Mouse (Mus musculus) gastrocnemius, adult 2 months (tissue): Measurements from ENCODE around the gene D230025D16Rik. TPM values are rescaled to one million over a fixed set of nuclear protein-coding genes. Genes with fewer than 3 reads are reported as not detected.
"Not testable (repeated sequence)": the region's sequence is repeated elsewhere in the genome, so short reads cannot be mapped to it uniquely, and the experiment has no call there.

Experiments used
- DNase-seq: peaks from one replicate; pipeline ENCODE4 v3.0.0; 2022
- H3K27ac ChIP-seq: fragments of 200-600 bp; 2 replicates; pipeline ENCODE4 v1.8.1; 2022; ENCODE audit warnings: mild to moderate bottlenecking
- H3K4me3 ChIP-seq: fragments of 200-600 bp; 2 replicates; pipeline ENCODE4 v1.8.1; 2022; ENCODE audit warnings: mild to moderate bottlenecking, moderate library complexity
- CTCF ChIP-seq: fragments of 200-600 bp; IDR thresholded peaks from 2 replicates; pipeline ENCODE4 v1.8.1; 2022; ENCODE audit warnings: antibody characterized with exemption, mild to moderate bottlenecking, moderate library complexity
- intact Hi-C: fragments of 180-260 bp; cut with DNase I; formaldehyde crosslinking; loops from one replicate; pipeline ENCODE4 v1.15.1; 2025
- total RNA-seq, 2 experiments: library from RNA; stranded (reverse); gene quantifications; 2 replicates each; pipeline ENCODE4 v1.2.3; 2021

Gene D230025D16Rik
- total RNA-seq, 2 experiments from 2014 or later = 28.1 to 33.1 TPM

DNA sequence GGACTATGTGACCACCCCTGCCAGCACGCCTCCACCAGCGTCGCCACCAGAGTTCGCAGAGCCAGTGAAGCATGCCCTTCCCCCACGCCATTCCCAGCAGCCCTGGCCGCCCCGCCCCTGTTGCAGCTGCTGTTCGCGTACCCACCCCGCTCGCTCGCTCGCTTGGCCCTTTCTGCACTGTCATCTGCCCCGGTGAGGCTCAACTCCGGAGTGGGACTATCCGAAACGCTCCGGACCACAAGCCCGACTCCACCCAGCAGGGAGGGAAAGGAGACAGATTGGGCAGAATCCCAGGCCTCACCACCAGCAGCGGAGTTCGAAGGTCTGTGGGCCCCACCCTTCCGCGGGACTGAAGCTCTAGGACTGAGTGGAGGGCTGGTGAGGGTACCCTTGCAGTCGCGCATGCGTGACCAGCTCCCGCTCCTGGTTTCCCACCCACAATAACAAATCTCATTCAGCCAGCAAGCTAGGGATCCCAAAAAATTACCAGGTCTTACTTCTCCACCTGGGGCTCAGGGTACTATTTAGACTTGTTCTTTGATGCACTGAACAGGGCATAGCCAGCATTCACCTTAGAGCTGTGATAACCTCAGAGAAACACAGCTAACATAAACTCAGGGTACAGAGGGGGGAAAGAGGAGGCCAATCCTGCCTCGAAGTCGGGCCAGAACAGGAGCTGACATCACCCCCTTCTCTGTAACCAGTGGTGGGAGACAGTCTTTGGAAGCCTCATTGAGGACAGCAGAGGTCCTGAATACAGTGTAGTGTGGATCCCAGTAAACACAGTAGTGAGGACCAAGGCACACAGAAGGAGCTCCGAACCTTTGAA lies 51.6 kb downstream of the D230025D16Rik start:
- peak; percentile 89 for DNase-seq
- peak overlapping the region; percentile 94 for H3K27ac ChIP-seq
- TF ChIP-seq CTCF = no peak
- H3K4me3 ChIP-seq = peak overlapping the region; percentile 81
- intact Hi-C loops = loop anchor here (10.0 kb wide), 1 partner anchor 622 kb away; no protein-coding TSS in a partner anchor

DNA sequence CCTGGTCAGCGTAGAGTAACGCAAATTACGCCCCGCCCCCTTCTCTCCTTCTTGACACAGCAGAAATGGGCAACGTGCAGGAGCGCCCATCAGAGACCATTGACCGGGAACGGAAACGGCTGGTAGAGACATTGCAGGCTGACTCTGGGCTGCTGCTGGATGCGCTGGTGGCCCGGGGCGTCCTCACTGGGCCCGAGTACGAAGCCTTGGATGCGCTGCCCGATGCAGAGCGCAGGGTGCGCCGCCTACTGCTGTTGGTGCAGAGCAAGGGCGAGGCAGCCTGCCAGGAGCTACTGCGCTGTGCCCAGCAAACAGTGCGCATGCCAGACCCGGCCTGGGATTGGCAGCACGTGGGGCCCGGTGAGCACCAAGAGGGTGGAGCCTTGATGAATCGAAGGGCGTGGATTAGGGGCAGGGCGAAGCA lies 54.0 kb downstream of the D230025D16Rik start:
- peak overlapping the region; percentile 63 for H3K4me3 ChIP-seq
- peak; percentile 95 for DNase-seq
- intact Hi-C loops = loop anchor here (10.0 kb wide), 1 partner anchor 624 kb away; no protein-coding TSS in a partner anchor

DNA sequence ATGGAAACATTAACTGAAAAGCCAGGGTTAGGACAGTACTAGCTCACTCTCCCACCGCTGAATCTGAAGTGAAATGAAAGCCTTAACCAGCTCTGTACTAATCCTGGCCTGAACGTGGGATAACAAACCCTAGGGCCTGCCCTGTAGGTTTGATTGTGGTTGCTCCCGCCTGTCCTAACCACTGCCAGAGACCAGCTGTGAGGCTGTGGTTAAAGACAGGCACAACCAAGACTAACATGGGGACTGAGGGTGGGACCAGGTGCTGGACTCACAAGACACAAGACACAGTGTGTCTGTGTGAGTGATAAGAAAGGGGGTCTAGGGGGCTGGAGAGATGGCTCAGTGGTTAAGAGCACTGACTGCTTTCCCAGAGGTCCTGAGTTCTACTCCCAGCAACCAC lies 55.6 kb downstream of the D230025D16Rik start:
- H3K4me3 ChIP-seq = no peak overlapping the region
- no peak for TF ChIP-seq CTCF
- H3K27ac ChIP-seq = no peak overlapping the region
- intact Hi-C loops = no loop called here
- DNase-seq = no peak

More for the DNA sequence above, 54.0 kb downstream of the D230025D16Rik start:
- peak overlapping the region; percentile 80 for H3K27ac ChIP-seq
- peak; percentile 44 for TF ChIP-seq CTCF

DNA sequence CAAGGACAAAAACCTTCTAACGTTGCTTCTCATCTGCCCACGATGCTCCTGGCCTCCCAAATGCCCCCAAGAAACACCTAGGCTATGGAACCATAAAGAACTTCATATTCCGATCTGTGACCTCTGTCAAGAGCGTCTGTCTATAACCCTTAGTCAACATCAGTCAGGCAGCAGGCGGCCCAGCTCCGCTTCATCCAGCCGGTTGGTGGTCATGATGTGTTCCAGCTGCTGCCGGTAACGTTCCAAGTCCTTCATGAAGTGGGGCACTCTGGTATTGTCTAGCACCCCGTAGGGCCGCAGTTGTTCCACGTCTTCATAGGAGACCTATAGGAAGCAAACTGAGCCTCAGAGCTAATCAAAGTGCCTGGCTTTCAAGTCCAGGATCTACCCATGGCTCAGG lies 56.9 kb downstream of the D230025D16Rik start:
- intact Hi-C loops = no loop called here
- TF ChIP-seq CTCF = no peak
- DNase-seq = no peak

DNA sequence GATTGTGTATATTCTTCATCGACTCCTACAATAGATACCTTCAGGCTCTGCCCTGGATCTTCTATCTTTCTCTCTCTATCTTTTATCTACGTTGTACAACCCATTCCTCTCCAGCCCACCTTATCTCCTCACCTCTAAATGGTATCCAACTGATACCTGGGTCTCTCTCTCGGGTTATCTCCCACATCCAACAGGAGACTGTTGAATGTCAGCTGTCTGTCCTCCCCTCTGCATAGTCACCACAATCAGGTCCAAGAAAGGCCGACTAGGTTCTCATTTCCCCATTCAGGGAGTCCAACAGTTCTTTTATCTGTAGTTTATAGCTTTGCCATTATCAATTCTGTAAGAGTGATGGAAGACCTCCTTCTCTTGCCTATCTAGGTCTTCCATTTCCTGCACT lies 57.3 kb downstream of the D230025D16Rik start:
- DNase-seq = no peak
- H3K27ac ChIP-seq = no peak overlapping the region
- H3K4me3 ChIP-seq = no peak overlapping the region
- TF ChIP-seq CTCF = no peak
- intact Hi-C loops = no loop called here

More for the DNA sequence above, 56.9 kb downstream of the D230025D16Rik start:
- Histone ChIP-seq H3K27ac (no peak overlapping the region), H3K4me3 (no peak overlapping the region)

DNA sequence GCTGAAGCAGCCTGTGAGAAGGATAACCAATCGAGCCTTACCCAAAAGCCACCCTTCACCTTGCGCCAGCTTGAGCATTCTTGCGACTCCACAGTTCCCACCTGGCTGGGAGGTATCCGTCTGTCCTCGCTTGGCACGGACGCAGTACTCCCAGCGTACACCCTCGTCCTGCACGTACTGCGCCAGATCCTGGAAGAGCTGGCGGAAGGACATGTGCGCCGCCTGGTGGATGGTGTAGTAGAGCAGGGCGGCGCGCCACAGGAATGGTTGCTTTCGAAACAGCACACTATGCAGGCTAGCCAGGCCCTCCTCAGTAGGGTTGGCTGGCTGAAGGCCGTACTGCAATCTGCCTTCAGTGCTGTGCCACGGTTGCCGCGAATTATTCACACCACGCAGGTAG lies 58.1 kb downstream of the D230025D16Rik start:
- Histone ChIP-seq H3K4me3 (peak overlapping the region; percentile 54), H3K27ac (no peak overlapping the region)
- peak; percentile 76 for TF ChIP-seq CTCF
- peak; percentile 84 for DNase-seq
- intact Hi-C loops = no loop called here

DNA sequence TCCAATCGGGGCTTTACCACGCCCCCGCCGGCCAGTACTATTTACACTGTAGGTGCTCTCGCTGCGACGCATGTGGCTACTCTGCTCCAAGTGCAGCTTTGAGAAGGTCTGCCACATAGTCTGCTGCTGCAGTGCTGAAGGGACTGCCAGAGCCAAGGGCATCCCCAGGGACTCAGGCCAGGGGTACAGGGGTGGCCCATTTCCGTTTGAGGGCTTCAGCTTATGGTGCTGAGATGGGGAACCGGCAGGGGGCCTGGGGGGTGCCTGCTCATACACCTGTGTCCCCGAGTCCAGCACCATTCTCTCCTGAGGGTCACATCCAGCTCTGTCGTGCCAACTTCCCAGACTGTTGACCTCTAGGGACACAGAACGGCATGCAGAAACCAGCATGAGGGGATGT lies 60.6 kb downstream of the D230025D16Rik start:
- H3K27ac ChIP-seq = no peak overlapping the region
- DNase-seq = peak; percentile 22
- no peak overlapping the region for H3K4me3 ChIP-seq
- no peak for TF ChIP-seq CTCF
- intact Hi-C loops = no loop called here

DNA sequence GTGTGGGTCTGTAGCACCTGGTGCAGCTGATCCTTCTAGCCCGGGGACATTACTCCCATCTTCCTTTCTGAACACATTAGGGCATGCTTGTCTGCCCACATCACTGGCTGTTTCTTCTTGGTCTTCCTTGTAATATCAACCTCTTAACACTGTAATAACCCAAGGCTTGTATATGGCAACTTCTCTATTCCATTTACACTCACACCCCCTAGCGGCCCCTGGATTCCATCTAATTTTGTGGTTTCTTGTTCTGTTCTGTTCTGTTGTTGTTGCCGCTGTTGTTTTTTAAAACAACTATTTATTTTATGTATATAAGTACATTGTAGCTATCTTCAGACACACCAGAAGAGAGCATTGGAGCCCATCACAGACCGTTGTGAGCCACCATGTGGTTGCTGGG lies 62.0 kb downstream of the D230025D16Rik start:
- TF ChIP-seq CTCF = no peak
- Histone ChIP-seq H3K4me3 (no peak overlapping the region), H3K27ac (no peak overlapping the region)
- intact Hi-C loops = no loop called here
- no peak for DNase-seq

DNA sequence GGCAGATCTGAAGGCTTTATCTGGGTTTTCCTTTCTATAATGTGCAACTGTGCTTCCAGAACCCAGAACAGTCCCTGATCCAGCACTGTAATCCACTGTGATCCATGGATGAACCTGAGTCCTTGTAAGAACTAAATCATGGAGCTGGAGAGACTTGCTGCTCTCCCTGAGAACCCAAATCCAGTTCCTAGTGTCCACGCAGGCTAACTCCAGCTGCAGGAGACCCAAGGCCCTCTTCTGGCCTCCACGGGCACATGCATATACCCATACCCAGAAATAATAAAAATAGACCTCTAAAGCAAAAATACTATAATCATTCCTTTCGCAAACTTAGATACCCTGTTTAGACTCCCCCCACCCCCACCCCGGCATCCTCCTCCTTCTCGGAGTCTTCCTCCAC lies 63.3 kb downstream of the D230025D16Rik start:
- TF ChIP-seq CTCF = no peak
- no peak overlapping the region for H3K27ac ChIP-seq
- no peak overlapping the region for H3K4me3 ChIP-seq
- intact Hi-C loops = no loop called here
- peak; percentile 9 for DNase-seq

DNA sequence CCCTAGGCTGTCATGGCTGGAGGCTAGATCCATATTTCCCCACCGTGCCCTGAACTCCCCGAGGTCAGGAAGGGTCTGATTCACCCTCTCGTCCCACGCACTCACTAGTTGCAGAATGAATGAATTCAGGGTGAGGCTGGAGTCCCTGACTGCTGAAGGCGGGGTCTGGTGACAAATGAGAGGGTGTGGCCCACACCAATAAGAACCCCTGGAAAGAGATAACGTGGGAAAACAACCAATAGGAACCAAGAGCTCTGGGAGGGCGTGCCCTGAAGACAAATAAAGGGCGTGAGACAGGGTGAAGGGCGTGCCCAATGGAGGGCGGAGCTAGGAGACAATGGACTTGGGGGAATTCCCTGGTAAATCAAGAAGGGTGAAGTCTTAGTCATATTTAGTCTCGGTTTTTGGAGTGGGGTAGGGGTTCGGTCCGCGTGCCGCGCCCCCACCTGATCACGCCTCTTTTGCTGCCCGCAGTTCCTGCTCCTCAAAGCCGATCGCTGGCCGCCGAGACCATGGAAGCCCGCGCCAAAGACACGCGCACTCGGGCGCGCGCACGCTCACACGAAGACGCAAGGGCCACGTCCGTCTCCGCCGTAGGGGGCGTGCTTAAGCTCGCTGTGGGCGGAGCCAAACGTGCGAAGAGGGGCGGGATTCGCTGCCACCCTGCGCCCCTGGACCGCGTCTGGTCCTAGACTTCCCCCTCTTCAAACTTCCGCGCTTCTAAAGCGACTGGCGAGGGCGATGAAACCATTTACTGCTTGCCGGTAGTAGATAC lies 64.2 kb downstream of the D230025D16Rik start:
- peak overlapping the region; percentile 78 for H3K27ac ChIP-seq
- H3K4me3 ChIP-seq = peak overlapping the region; percentile 78
- intact Hi-C loops = no loop called here
- DNase-seq = peak; percentile 94
- peak; percentile 23; the same call in 1 of the 2 replicates for TF ChIP-seq CTCF

DNA sequence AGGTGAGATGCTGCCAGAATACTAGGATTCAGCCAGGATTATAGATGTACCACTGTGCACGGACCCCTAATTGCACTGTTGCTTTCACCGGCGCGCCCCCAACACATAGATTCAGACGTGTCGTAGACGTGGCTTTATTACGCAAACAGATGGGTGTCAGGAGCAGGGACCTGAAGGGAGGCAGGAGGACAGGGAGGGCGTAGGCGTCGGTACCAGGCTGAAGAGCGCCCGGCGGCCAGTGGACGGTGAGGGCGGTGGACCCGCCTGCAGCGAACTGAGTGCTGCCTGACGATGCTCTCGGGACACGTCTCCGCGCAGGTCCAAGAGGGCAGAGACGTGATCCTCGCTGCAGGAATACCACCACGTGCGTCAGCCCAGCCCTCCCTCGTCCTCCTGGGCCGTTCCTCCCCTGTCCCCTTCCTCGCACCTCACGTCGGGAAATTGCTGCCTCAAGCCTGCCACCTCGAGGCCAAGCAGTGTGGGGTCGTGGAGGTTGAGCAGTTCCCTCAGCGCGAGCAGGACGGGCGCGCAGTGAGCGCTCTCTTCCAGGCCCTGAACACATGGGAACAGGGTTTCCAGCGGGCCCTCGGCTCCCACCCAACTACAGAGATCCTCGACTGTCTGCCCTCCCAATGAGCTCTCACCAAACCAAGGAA lies 65.0 kb downstream of the D230025D16Rik start, which contains the start of gene 4931428F04Rik:
Gene 4931428F04Rik, minus strand, starts transcription at position 60 of the 656 bp plus-strand sequence.
- peak; percentile 43 for TF ChIP-seq CTCF
- DNase-seq = peak; percentile 64
- H3K4me3 ChIP-seq = peak within 1 kb of the TSS; percentile 78
- peak within 1 kb of the TSS; percentile 78 for H3K27ac ChIP-seq
- intact Hi-C loops = no loop called here

DNA sequence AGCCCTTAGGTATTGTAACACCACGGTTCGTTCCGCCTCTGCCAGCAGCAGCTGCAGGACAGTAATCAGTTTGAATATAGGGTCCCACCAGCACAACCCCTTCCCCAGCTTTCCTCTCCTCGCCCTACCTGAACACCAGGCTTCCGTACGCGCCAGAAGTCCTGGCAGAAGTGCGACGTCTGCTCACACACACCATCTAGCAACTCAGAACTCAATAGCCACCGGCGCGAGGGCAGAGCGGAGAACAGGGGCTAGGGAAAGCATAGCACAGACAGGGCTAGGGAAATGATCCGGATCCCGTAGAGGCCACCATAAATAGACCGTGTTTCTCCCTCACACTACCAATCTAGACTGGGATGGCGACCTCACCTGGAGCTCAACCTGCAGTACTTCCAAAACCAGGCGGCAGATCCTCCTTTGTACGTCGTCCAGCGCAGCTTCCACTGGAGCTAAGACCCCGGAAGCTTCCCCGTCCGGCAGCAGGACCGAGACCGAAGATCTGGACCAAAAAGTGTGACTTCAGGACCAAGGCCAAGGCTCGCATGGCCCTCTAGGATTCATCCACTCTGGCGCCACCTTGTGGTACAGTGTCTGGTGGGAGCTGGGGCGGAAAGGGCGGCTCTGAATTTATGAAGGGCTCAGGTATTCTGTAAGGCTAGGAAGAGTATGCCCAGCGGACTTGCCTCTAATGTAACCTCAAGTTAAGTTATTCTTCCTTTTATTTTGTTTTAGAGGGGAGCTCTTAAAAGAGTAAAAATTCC lies 65.8 kb downstream of the D230025D16Rik start:
- peak overlapping the region; percentile 78 for H3K4me3 ChIP-seq
- H3K27ac ChIP-seq = no peak overlapping the region
- TF ChIP-seq CTCF = peak; percentile 99
- DNase-seq = peak; percentile 93
- intact Hi-C loops = no loop called here

DNA sequence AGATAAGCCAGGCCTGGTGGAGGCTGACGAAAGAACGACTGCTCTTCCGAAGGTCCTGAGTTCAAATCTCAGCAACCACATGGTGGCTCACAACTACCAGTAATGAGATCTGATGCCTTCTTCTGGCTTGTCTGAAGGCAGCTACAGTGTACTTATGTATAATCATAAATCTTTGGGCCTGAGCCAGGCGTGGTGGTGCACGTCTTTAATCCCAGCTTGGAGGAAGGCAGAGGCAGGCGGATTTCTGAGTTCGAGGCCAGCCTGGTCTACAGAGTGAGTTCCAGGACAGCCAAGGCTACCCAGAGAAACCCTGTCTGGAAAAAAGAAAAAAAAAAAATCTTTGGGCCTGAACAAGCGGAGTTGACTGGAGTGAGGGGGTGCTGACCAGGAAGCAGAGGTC lies 66.4 kb downstream of the D230025D16Rik start:
- H3K4me3 ChIP-seq, H3K27ac ChIP-seq, DNase-seq, intact Hi-C loops: not testable (repeated sequence)
